Mouse (Mus musculus) large intestine, adult 2 months (tissue): Measurements from ENCODE around the gene Ngdn. TPM values are rescaled to one million over a fixed set of nuclear protein-coding genes. Genes with fewer than 3 reads are reported as not detected.
"Not testable (repeated sequence)": the region's sequence is repeated elsewhere in the genome, so short reads cannot be mapped to it uniquely, and the experiment has no call there.

Source experiments
- DNase-seq: peaks from one replicate; pipeline ENCODE4 v3.0.0-alpha.2; 2012; ENCODE audit warnings: low read depth, low spot score
- WGBS: fragments of 180-500 bp; shearing (Covaris S2); methylation state at CpG from one replicate; pipeline ENCODE4 v1.1.7; 2018; 5-methylcytosine and 5-hydroxymethylcytosine counted together
- polyA plus RNA-seq: library from polyadenylated mRNA; depleted of rRNA; stranded (reverse); fragments of >200 nt; gene quantifications from 2 replicates; pipeline ENCODE4 v1.2.3, GENCODE M21; 2012; rRNA removed

The Ngdn gene
- 17.9 and 18.3 TPM in 2 replicates for polyA plus RNA-seq

- DNase-seq, result peak; percentile 98
- WGBS, result under 1% methylated on average over 36 of the region's 36 CpGs
Measured at GRCm38 (mm10) chr14:55014991-55015766, at the start of gene Ngdn. Ngdn (plus strand) TSS chr14:55015454.

GRCm38 (mm10) chr14:54965631-54966030, 49.6 kb upstream of the Ngdn start:
- WGBS, result 47% methylated on average over 6 of the region's 6 CpGs
- no peak for DNase-seq

- 75% methylated on average over 7 of the region's 7 CpGs for WGBS
- DNase-seq, result no peak
Measured at GRCm38 (mm10) chr14:54966320-54966977, 48.8 kb upstream of the Ngdn start, which contains the start of gene Myh6. Myh6 (minus strand) TSS chr14:54966927.

GRCm38 (mm10) chr14:54967874-54968273, 47.4 kb upstream of the Ngdn start:
- no peak for DNase-seq
- 88% methylated on average over 3 of the region's 3 CpGs for WGBS

GRCm38 (mm10) chr14:54968344-54968743, 46.9 kb upstream of the Ngdn start:
- no peak for DNase-seq

- not testable (repeated sequence) for DNase-seq
Measured at GRCm38 (mm10) chr14:54972786-54973185, 42.5 kb upstream of the Ngdn start.

GRCm38 (mm10) chr14:54974068-54974791, 41.0 kb upstream of the Ngdn start:
- 89% methylated on average over 6 of the region's 6 CpGs for WGBS
- no peak for DNase-seq

More at GRCm38 (mm10) chr14:54972786-54973185, 42.5 kb upstream of the Ngdn start:
- 88% methylated on average over 11 of the region's 11 CpGs for WGBS

- WGBS, result 56% methylated on average over 1 of the region's 1 CpGs
- DNase-seq, result no peak
Measured at GRCm38 (mm10) chr14:54976633-54977032, 38.6 kb upstream of the Ngdn start, which contains the start of gene Gm17428. Gm17428 (plus strand) TSS chr14:54976933.

- no peak for DNase-seq
- 88% methylated on average over 8 of the region's 8 CpGs for WGBS
Measured at GRCm38 (mm10) chr14:54978664-54979063, 36.6 kb upstream of the Ngdn start.

- no peak for DNase-seq
- 96% methylated on average over 7 of the region's 7 CpGs for WGBS
Measured at GRCm38 (mm10) chr14:54981934-54982333, 33.3 kb upstream of the Ngdn start.

- not testable (repeated sequence) for DNase-seq
- 81% methylated on average over 9 of the region's 9 CpGs for WGBS
Measured at GRCm38 (mm10) chr14:54988350-54988874, 26.8 kb upstream of the Ngdn start.

GRCm38 (mm10) chr14:54988882-54989281, 26.4 kb upstream of the Ngdn start:
- no peak for DNase-seq
- 88% methylated on average over 13 of the region's 13 CpGs for WGBS

GRCm38 (mm10) chr14:54989886-54990441, 25.3 kb upstream of the Ngdn start:
- no peak for DNase-seq
- WGBS, result 75% methylated on average over 8 of the region's 8 CpGs

- WGBS, result 88% methylated on average over 10 of the region's 10 CpGs
- DNase-seq, result no peak
Measured at GRCm38 (mm10) chr14:54992196-54992595, 23.1 kb upstream of the Ngdn start.

GRCm38 (mm10) chr14:54993636-54994035, 21.6 kb upstream of the Ngdn start:
- 23% methylated on average over 10 of the region's 10 CpGs for WGBS
- no peak for DNase-seq

- WGBS, result 61% methylated on average over 11 of the region's 11 CpGs
- DNase-seq, result no peak
Measured at GRCm38 (mm10) chr14:54994136-54994868, 21.0 kb upstream of the Ngdn start, which contains the start of gene Myh7. Myh7 (minus strand) TSS chr14:54994626.

- DNase-seq, result no peak
Measured at GRCm38 (mm10) chr14:54994869-54995186, 20.4 kb upstream of the Ngdn start.

- WGBS, result 53% methylated on average over 14 of the region's 14 CpGs
- DNase-seq, result no peak
Measured at GRCm38 (mm10) chr14:54995457-54996138, 19.7 kb upstream of the Ngdn start.

GRCm38 (mm10) chr14:54996793-54997192, 18.5 kb upstream of the Ngdn start:
- WGBS, result 74% methylated on average over 9 of the region's 9 CpGs
- no peak for DNase-seq
